Mouse (Mus musculus): ENCODE data around the gene Gfod1. TPM values are rescaled to one million over a fixed set of nuclear protein-coding genes. Genes with fewer than 3 reads are reported as not detected.
A peak's percentile ranks its signal among the peaks of the same experiment; 100 is the strongest.

The Gfod1 gene
- 1.2 and 1.8 TPM in 2 replicates for polyA plus RNA-seq (2014; fragmentation: Nextera tagmentation; extraction: Ambion mirVana)

GRCm38 (mm10) chr13:43304018-43304431 is at the start of gene Gfod1:
Gfod1 (minus strand) TSS chr13:43304172.
- WGBS, result 2% methylated on average over 28 of the region's 53 CpGs

GRCm38 (mm10) chr13:43353356-43353755 is 49.4 kb upstream of the Gfod1 start:
- no peak overlapping the region for H3K4me3 ChIP-seq (ENCODE audit: low read depth, low read length)

More at GRCm38 (mm10) chr13:43304018-43304431, at the start of gene Gfod1:
- peaks cover 26% of the 10 kb centered on the region for H3K4me1 ChIP-seq (ENCODE audit: control insufficient read depth, insufficient read depth, low read length)
- H3K27ac ChIP-seq (replicated peaks; ENCODE audit: low read depth, low read length), result peak within 1 kb of the TSS; percentile 85
- peak; percentile 98 for DNase-seq (ENCODE audit: low spot score)
- H3K36me3 ChIP-seq (ENCODE audit: control insufficient read depth, insufficient read depth, low read length), result no peaks in the 10 kb centered on the region
- peak within 1 kb of the TSS; percentile 73 for H3K9ac ChIP-seq (ENCODE audit: low read depth, low read length)
- H3K4me2 ChIP-seq (ENCODE audit: low read depth, low read length), result peak within 1 kb of the TSS; percentile 98
- H3K27me3 ChIP-seq (replicated peaks; ENCODE audit: control insufficient read depth, insufficient read depth, low read length), result peaks cover 25% of the 10 kb centered on the region
- H3K4me3 ChIP-seq (ENCODE audit: low read depth, low read length), result peak within 1 kb of the TSS; percentile 77
- H3K9me3 ChIP-seq (ENCODE audit: control insufficient read depth, low read length), result peaks cover under 1% of the 10 kb centered on the region
- peak; percentile 97 for ATAC-seq (ENCODE audit: low read depth)

GRCm38 (mm10) chr13:43350489-43351169 is 46.7 kb upstream of the Gfod1 start:
- Histone ChIP-seq H3K9ac (ENCODE audit: low read depth, low read length) (no peak overlapping the region), H3K36me3 (ENCODE audit: control insufficient read depth, insufficient read depth, low read length) (no peaks in the 10 kb centered on the region), H3K4me1 (ENCODE audit: control insufficient read depth, insufficient read depth, low read length) (peaks cover 7% of the 10 kb centered on the region; the same call in 1 of the 2 replicates), H3K4me3 (ENCODE audit: low read depth, low read length) (no peak overlapping the region), H3K9me3 (ENCODE audit: control insufficient read depth, low read length) (no peaks in the 10 kb centered on the region), H3K4me2 (ENCODE audit: low read depth, low read length) (no peak overlapping the region), H3K27ac (replicated peaks; ENCODE audit: low read depth, low read length) (no peak overlapping the region), H3K27me3 (replicated peaks; ENCODE audit: control insufficient read depth, insufficient read depth, low read length) (no peaks in the 10 kb centered on the region)
- DNase-seq (ENCODE audit: low spot score) (no peak), ATAC-seq (ENCODE audit: low read depth) (no peak)
- WGBS, result 51% methylated on average over 9 of the region's 9 CpGs

More at GRCm38 (mm10) chr13:43353356-43353755, 49.4 kb upstream of the Gfod1 start:
- Histone ChIP-seq H3K9ac (ENCODE audit: low read depth, low read length) (no peak overlapping the region), H3K36me3 (ENCODE audit: control insufficient read depth, insufficient read depth, low read length) (no peaks in the 10 kb centered on the region), H3K27me3 (replicated peaks; ENCODE audit: control insufficient read depth, insufficient read depth, low read length) (no peaks in the 10 kb centered on the region), H3K9me3 (ENCODE audit: control insufficient read depth, low read length) (no peaks in the 10 kb centered on the region), H3K4me2 (ENCODE audit: low read depth, low read length) (no peak overlapping the region), H3K4me1 (ENCODE audit: control insufficient read depth, insufficient read depth, low read length) (peaks cover 7% of the 10 kb centered on the region; the same call in 1 of the 2 replicates), H3K27ac (replicated peaks; ENCODE audit: low read depth, low read length) (no peak overlapping the region)
- ATAC-seq (ENCODE audit: low read depth) (no peak), DNase-seq (ENCODE audit: low spot score) (no peak)
- WGBS, result 56% methylated on average over 4 of the region's 4 CpGs

- no peak overlapping the region for H3K4me2 ChIP-seq (ENCODE audit: low read depth, low read length)
- H3K27me3 ChIP-seq (replicated peaks; ENCODE audit: control insufficient read depth, insufficient read depth, low read length), result no peaks in the 10 kb centered on the region
- no peaks in the 10 kb centered on the region for H3K36me3 ChIP-seq (ENCODE audit: control insufficient read depth, insufficient read depth, low read length)
- 85% methylated on average over 8 of the region's 8 CpGs for WGBS
- H3K27ac ChIP-seq (replicated peaks; ENCODE audit: low read depth, low read length), result no peak overlapping the region
- H3K4me1 ChIP-seq (ENCODE audit: control insufficient read depth, insufficient read depth, low read length), result peaks cover 4% of the 10 kb centered on the region; the same call in 1 of the 2 replicates
- no peak overlapping the region for H3K9ac ChIP-seq (ENCODE audit: low read depth, low read length)
- no peak overlapping the region for H3K4me3 ChIP-seq (ENCODE audit: low read depth, low read length)
- no peak for ATAC-seq (ENCODE audit: low read depth)
- H3K9me3 ChIP-seq (ENCODE audit: control insufficient read depth, low read length), result no peaks in the 10 kb centered on the region
- no peak for DNase-seq (ENCODE audit: low spot score)
These were observed 45.4 kb upstream of the Gfod1 start for GRCm38 (mm10) chr13:43349376-43349775.

- Histone ChIP-seq H3K4me3 (ENCODE audit: low read depth, low read length) (no peak overlapping the region), H3K9me3 (ENCODE audit: control insufficient read depth, low read length) (no peaks in the 10 kb centered on the region), H3K27ac (replicated peaks; ENCODE audit: low read depth, low read length) (no peak overlapping the region), H3K36me3 (ENCODE audit: control insufficient read depth, insufficient read depth, low read length) (no peaks in the 10 kb centered on the region), H3K4me2 (ENCODE audit: low read depth, low read length) (no peak overlapping the region), H3K27me3 (replicated peaks; ENCODE audit: control insufficient read depth, insufficient read depth, low read length) (no peaks in the 10 kb centered on the region), H3K4me1 (ENCODE audit: control insufficient read depth, insufficient read depth, low read length) (no peaks in the 10 kb centered on the region; the same call in 1 of the 2 replicates), H3K9ac (ENCODE audit: low read depth, low read length) (no peak overlapping the region)
- no peak for DNase-seq (ENCODE audit: low spot score)
- ATAC-seq (ENCODE audit: low read depth), result no peak
These were observed 42.9 kb upstream of the Gfod1 start for GRCm38 (mm10) chr13:43346825-43347224.

GRCm38 (mm10) chr13:43338632-43339031 is 34.7 kb upstream of the Gfod1 start:
- H3K4me3 ChIP-seq (ENCODE audit: low read depth, low read length), result no peak overlapping the region
- no peak for ATAC-seq (ENCODE audit: low read depth)
- no peaks in the 10 kb centered on the region for H3K36me3 ChIP-seq (ENCODE audit: control insufficient read depth, insufficient read depth, low read length)
- H3K4me1 ChIP-seq (ENCODE audit: control insufficient read depth, insufficient read depth, low read length), result peaks cover 6% of the 10 kb centered on the region; the same call in 1 of the 2 replicates
- no peak overlapping the region for H3K4me2 ChIP-seq (ENCODE audit: low read depth, low read length)
- H3K27ac ChIP-seq (replicated peaks; ENCODE audit: low read depth, low read length), result no peak overlapping the region
- no peaks in the 10 kb centered on the region for H3K9me3 ChIP-seq (ENCODE audit: control insufficient read depth, low read length)
- H3K9ac ChIP-seq (ENCODE audit: low read depth, low read length), result no peak overlapping the region
- DNase-seq (ENCODE audit: low spot score), result no peak
- H3K27me3 ChIP-seq (replicated peaks; ENCODE audit: control insufficient read depth, insufficient read depth, low read length), result no peaks in the 10 kb centered on the region
- 60% methylated on average over 4 of the region's 4 CpGs for WGBS

- no peak overlapping the region for H3K4me3 ChIP-seq (ENCODE audit: low read depth, low read length)
- no peak overlapping the region for H3K9ac ChIP-seq (ENCODE audit: low read depth, low read length)
- no peak overlapping the region for H3K27ac ChIP-seq (replicated peaks; ENCODE audit: low read depth, low read length)
- no peaks in the 10 kb centered on the region for H3K27me3 ChIP-seq (replicated peaks; ENCODE audit: control insufficient read depth, insufficient read depth, low read length)
- no peak overlapping the region for H3K4me2 ChIP-seq (ENCODE audit: low read depth, low read length)
- H3K4me1 ChIP-seq (ENCODE audit: control insufficient read depth, insufficient read depth, low read length), result peaks cover 6% of the 10 kb centered on the region; the same call in 1 of the 2 replicates
- DNase-seq (ENCODE audit: low spot score) (no peak), ATAC-seq (ENCODE audit: low read depth) (no peak)
- no peaks in the 10 kb centered on the region for H3K9me3 ChIP-seq (ENCODE audit: control insufficient read depth, low read length)
- WGBS, result 86% methylated on average over 8 of the region's 8 CpGs
- no peaks in the 10 kb centered on the region for H3K36me3 ChIP-seq (ENCODE audit: control insufficient read depth, insufficient read depth, low read length)
These were observed 34.0 kb upstream of the Gfod1 start for GRCm38 (mm10) chr13:43338001-43338400.

GRCm38 (mm10) chr13:43336425-43337221 is 32.7 kb upstream of the Gfod1 start:
- H3K4me3 ChIP-seq (ENCODE audit: low read depth, low read length), result no peak overlapping the region
- 0 out of 2 replicates have a peak, but pooled peaks cover 10% of the 10 kb centered on the region for H3K4me1 ChIP-seq (ENCODE audit: control insufficient read depth, insufficient read depth, low read length)
- H3K4me2 ChIP-seq (ENCODE audit: low read depth, low read length), result no peak overlapping the region
- H3K27ac ChIP-seq (replicated peaks; ENCODE audit: low read depth, low read length), result 0 out of 2 replicates have a peak overlapping the region, but pooled peaks have one; percentile 1
- peak; percentile 68 for ATAC-seq (ENCODE audit: low read depth)
- H3K9me3 ChIP-seq (ENCODE audit: control insufficient read depth, low read length), result no peaks in the 10 kb centered on the region
- no peaks in the 10 kb centered on the region for H3K27me3 ChIP-seq (replicated peaks; ENCODE audit: control insufficient read depth, insufficient read depth, low read length)
- no peaks in the 10 kb centered on the region for H3K36me3 ChIP-seq (ENCODE audit: control insufficient read depth, insufficient read depth, low read length)
- no peak overlapping the region for H3K9ac ChIP-seq (ENCODE audit: low read depth, low read length)
- WGBS, result 60% methylated on average over 12 of the region's 12 CpGs
- DNase-seq (ENCODE audit: low spot score), result peak; percentile 70
